Mouse (Mus musculus): ENCODE results near the gene Ntpcr.

DNA sequence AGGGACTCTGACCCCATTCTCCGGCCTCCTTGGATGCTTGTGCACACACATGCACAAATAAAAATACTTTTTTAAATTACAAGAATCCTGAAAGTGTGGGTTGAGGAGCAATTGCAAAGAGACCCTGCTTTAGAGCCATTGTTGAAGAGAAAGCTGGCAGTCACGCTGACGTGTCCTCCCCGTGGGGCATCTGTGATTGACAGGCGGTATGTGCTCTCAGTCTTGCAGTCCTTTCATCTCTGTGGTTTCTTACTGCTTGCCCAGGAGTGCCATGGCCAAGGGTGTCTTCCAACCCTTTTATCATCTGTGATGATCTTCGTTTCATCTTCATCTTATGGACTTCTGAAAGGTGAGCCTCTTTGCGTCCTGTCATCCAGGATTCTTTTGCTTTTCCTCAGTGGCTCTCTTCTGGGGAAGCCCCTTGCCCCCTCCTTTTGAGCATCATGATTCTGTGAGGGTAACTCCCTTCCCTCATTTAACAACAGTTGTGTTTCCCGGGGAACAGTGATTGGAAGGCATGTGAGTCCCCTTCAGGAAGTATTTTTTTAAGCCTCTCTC is 48.8 kb upstream of the Ntpcr start:
- TF ChIP-seq CTCF (conservative IDR thresholded peaks at IDR 0.05; ENCODE audit: low read length) = no peak
- no peak for TF ChIP-seq POU5F1 (IDR thresholded peaks at IDR 0.05; ENCODE audit: borderline replicate concordance, low read length)
- no peak for TF ChIP-seq NANOG (IDR thresholded peaks at IDR 0.05; ENCODE audit: borderline replicate concordance, low read length)

Data from E14TG2a.4 (cell line).